Mouse (Mus musculus) liver, embryonic 14.5 days (tissue): ENCODE measurements around the gene Rnf115. TPM values are rescaled to one million over a fixed set of nuclear protein-coding genes. Genes with fewer than 3 reads are reported as not detected.
A peak's percentile ranks its signal among the peaks of the same experiment; 100 is the strongest.
"Not testable (repeated sequence)": the region's sequence is repeated elsewhere in the genome, so short reads cannot be mapped to it uniquely, and the experiment has no call there.

ENCODE experiments used
- ATAC-seq: fragments of 200-750 bp; cut with Nextera tagmentation; 2 replicates; pipeline ENCODE4 v1.8.0; 2017; ENCODE audit warnings: moderate number of reproducible peaks, mild to moderate bottlenecking, moderate library complexity; ENCODE audit not compliant: insufficient read depth
- DNase-seq, 3 experiments: peaks; one replicate each; pipeline ENCODE4 v3.0.0-alpha.2; 2012 to 2013; ENCODE audit warnings: low read depth in 3 of 3, low spot score in 3 of 3
- H3K27ac ChIP-seq: fragments of 300-500 bp; sonication (generic); 2 replicates; pipeline ENCODE4 v1.5.1; 2014; ENCODE audit warnings: moderate library complexity, mild to moderate bottlenecking, control low read depth, inconsistent platforms
- H3K27me3 ChIP-seq: fragments of 300-500 bp; sonication (generic); 2 replicates; pipeline ENCODE4 v1.6.1; 2014; ENCODE audit warnings: mild to moderate bottlenecking, low read length, moderate library complexity; ENCODE audit not compliant: control insufficient read depth, insufficient read depth
- H3K36me3 ChIP-seq: fragments of 300-500 bp; sonication (generic); replicated peaks from 2 replicates; pipeline ENCODE4 v1.6.1; 2014; ENCODE audit warnings: low read depth; ENCODE audit not compliant: control insufficient read depth, insufficient read depth
- H3K4me1 ChIP-seq, 2 experiments: fragments of 200-500 bp in 1 of 2; fragments of 300-500 bp in 1 of 2; sonication (generic) in 1 of 2; replicated peaks; 2 replicates each; pipeline ENCODE4 v1.6.1; 2012 to 2014; ENCODE audit warnings: antibody characterized with exemption in 1 of 2, inconsistent platforms in 1 of 2, low read length in 1 of 2; ENCODE audit not compliant: control insufficient read depth in 2 of 2, insufficient read depth in 2 of 2
- H3K4me2 ChIP-seq: fragments of 300-500 bp; sonication (generic); 2 replicates; pipeline ENCODE4 v1.6.1; 2014; ENCODE audit warnings: low read depth, mild to moderate bottlenecking, control low read depth, moderate library complexity
- H3K4me3 ChIP-seq, 2 experiments: fragments of 200-500 bp in 1 of 2; fragments of 300-500 bp in 1 of 2; sonication (generic) in 1 of 2; 2 replicates each; pipeline ENCODE4 v1.5.1; 2012 to 2014; ENCODE audit warnings: low read depth in 2 of 2, low read length in 2 of 2, mild to moderate bottlenecking in 2 of 2, control low read depth in 1 of 2, inconsistent platforms in 1 of 2, moderate library complexity in 1 of 2; ENCODE audit not compliant: insufficient read depth in 1 of 2
- H3K9ac ChIP-seq: fragments of 300-500 bp; sonication (generic); replicated peaks from 2 replicates; pipeline ENCODE4 v1.6.1; 2014; ENCODE audit warnings: mild to moderate bottlenecking, control low read depth, moderate library complexity
- H3K9me3 ChIP-seq: fragments of 300-500 bp; sonication (generic); 2 replicates; pipeline ENCODE4 v1.6.1; 2016; ENCODE audit warnings: low read length, mixed read lengths; ENCODE audit not compliant: control insufficient read depth
- CTCF ChIP-seq: IDR thresholded peaks from 2 replicates; pipeline ENCODE4 v1.5.1; 2016; ENCODE audit warnings: antibody characterized with exemption, low read depth, control low read depth
- EP300 ChIP-seq: IDR thresholded peaks from 2 replicates; pipeline ENCODE4 v1.6.1; 2016; ENCODE audit warnings: antibody characterized with exemption, low read depth
- WGBS: fragments of 180-500 bp; shearing (Covaris S2); extraction: QIAGEN DNeasy Blood & Tissue Kit; methylation state at CpG from one replicate; pipeline ENCODE4 v1.1.7; 2014; ENCODE audit not compliant: insufficient replicate concordance; 5-methylcytosine and 5-hydroxymethylcytosine counted together
- polyA plus RNA-seq, 2 experiments: library from polyadenylated mRNA; depleted of rRNA in 1 of 2; stranded (reverse) in 1 of 2; unstranded in 1 of 2; fragments of >200 nt; fragmentation: Nextera tagmentation in 1 of 2; extraction: Ambion mirVana in 1 of 2; gene quantifications; 2 replicates each; pipeline versions ENCODE4 v1.2.1 to v1.2.3; 2012 to 2014

The Rnf115 gene
- polyA plus RNA-seq, 2 experiments: 12.4 to 28.2 TPM

DNA sequence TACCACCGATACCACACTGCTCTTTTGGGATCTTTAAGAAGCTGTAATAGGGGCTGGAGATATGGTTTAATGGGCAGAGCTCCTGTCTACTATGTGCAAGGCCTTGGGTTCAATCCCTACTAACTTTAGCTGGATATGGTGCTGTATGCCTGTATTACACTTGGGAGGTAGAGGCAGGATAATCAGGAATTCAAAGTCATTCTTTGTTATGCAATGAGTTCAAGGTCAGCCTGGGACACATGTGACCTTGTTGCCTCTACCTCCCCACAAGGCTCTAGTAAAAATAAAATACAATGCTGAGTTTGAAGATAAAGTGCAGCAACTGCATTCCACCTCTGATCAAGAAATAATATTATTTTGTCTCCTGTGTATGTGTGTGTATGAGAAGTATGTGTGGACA is 6.5 kb downstream of the Rnf115 start:
- TF ChIP-seq EP300 (no peak), CTCF (no peak)
- Histone ChIP-seq H3K9me3 (no peaks in the 10 kb centered on the region), H3K36me3 (no peaks in the 10 kb centered on the region), H3K27me3 (no peaks in the 10 kb centered on the region), H3K4me2 (no peak overlapping the region), H3K4me3 (no peak overlapping the region), H3K4me1 (peaks cover 4 to 12% of the 10 kb centered on the region in 2 experiments), H3K27ac (no peak overlapping the region), H3K9ac (no peak overlapping the region)
- WGBS: 92% methylated on average over 1 of the region's 1 CpGs
- no peak for DNase-seq
- ATAC-seq: no peak

GRCm38 (mm10) chr3:96735200-96735599 is 7.7 kb downstream of the Rnf115 start:
- Histone ChIP-seq H3K27ac (no peak overlapping the region), H3K9me3 (no peaks in the 10 kb centered on the region), H3K4me3 (no peak overlapping the region), H3K4me1 (peaks cover 0 to 11% of the 10 kb centered on the region in 2 experiments; a peak in 3 of 4 replicates), H3K9ac (no peak overlapping the region), H3K27me3 (no peaks in the 10 kb centered on the region), H3K4me2 (no peak overlapping the region), H3K36me3 (no peaks in the 10 kb centered on the region)
- no peak for DNase-seq
- TF ChIP-seq EP300 (no peak), CTCF (no peak)
- WGBS: 56% methylated on average over 2 of the region's 2 CpGs
- no peak for ATAC-seq

DNA sequence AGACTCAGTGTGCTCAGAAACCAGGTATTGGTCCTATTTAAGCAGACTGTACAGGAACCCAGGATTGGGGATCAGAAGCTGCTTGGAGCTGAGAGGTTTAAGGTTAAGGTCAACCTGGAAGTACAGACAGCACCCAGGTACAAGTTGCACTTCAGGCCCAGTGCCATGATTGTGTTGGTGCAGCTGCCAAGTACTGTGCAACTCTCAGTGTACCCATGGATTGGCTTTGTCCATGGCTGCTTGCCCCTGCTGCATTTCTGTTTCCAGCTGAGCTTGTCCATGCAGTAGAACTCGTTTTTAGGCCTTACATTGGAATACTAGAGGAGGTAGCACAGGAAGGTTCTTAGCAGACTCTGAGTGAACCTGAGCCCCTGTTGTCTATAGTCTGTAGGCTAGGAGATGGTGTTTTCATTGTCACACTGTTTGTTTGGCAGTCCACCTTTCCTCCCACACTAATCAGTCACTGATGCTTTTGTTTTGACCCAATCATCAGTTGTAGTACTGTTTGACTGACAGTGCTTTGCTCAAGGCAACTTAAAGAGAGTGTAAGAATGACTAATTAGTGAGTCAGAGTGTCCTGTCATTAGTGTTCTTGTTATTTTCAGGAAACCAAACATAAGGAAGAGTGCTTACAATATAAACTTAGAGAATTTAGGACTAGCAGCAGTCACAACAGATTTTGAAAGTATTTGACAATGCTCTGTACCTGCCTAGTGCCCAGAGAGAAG is 9.7 kb downstream of the Rnf115 start:
- Histone ChIP-seq H3K9me3 (no peaks in the 10 kb centered on the region), H3K4me1 (peaks cover 0 to 11% of the 10 kb centered on the region in 2 experiments; a peak in 2 of 4 replicates), H3K27ac (no peak overlapping the region), H3K36me3 (no peaks in the 10 kb centered on the region), H3K4me2 (no peak overlapping the region), H3K9ac (no peak overlapping the region), H3K4me3 (no peak overlapping the region), H3K27me3 (no peaks in the 10 kb centered on the region)
- DNase-seq (no peak), ATAC-seq (no peak)
- WGBS: 27% methylated on average over 1 of the region's 1 CpGs
- TF ChIP-seq CTCF (no peak), EP300 (no peak)

DNA sequence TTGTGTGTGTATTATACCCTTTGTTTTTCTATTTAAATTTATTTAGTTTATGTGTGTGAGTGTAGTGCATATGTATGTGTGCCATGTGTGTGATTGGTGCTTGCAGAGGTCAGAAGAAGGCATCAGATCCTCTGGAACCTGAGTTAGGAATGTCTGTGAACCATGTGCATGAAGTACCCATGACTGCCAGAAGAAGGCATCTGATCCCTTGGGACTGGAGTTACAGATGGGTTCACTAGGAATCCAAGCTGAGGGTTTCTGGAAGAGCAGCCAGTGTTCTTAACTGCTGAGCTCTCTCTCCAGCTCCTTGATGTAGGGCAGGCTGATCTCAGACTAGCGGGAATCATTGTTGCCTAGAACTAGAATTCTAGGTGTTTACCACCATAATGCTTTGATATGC is 10.5 kb downstream of the Rnf115 start:
- ATAC-seq: no peak
- no peak for DNase-seq
- Histone ChIP-seq H3K9me3 (no peaks in the 10 kb centered on the region), H3K4me3 (no peak overlapping the region), H3K4me2 (no peak overlapping the region), H3K4me1 (peaks cover 0 to 11% of the 10 kb centered on the region in 2 experiments; a peak in 2 of 4 replicates), H3K27me3 (no peaks in the 10 kb centered on the region), H3K27ac (no peak overlapping the region), H3K36me3 (no peaks in the 10 kb centered on the region), H3K9ac (no peak overlapping the region)
- no peak for TF ChIP-seq CTCF
- no peak for TF ChIP-seq EP300
- 75% methylated on average over 1 of the region's 1 CpGs for WGBS

DNA sequence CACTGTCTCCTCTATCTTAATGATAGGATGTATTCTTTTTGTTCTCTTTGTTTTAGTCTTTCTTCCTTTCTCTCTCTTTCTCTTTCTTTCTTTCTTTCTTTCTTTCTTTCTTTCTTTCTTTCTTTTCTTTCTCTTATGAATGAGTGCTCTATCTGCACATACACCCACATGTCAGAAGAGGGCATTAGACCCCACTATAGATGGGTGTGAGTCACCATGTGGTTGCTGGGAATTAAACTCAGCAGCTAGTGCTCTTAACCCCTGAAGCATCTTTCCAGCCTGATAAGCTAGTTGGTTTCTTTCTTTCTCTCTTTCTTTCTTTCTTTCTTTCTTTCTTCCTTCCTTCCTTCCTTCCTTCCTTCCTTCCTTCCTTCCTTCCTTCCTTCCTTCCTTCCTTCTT is 12.8 kb downstream of the Rnf115 start:
- not testable (repeated sequence) for H3K9me3 ChIP-seq, H3K4me3 ChIP-seq, H3K9ac ChIP-seq, ATAC-seq, DNase-seq, H3K36me3 ChIP-seq, H3K27ac ChIP-seq, H3K27me3 ChIP-seq, H3K4me2 ChIP-seq, H3K4me1 ChIP-seq
- peak; percentile 21; the same call in 1 of the 2 replicates for TF ChIP-seq CTCF
